Mouse (Mus musculus): ENCODE measurements around the gene Wee2. TPM values are rescaled to one million over a fixed set of nuclear protein-coding genes. Genes with fewer than 3 reads are reported as not detected.
A peak's percentile ranks its signal among the peaks of the same experiment; 100 is the strongest.

The Wee2 gene
- polyA plus RNA-seq, 1 experiment from 2014 or later = 0.14 TPM

- peaks cover 4% of the 10 kb centered on the region for H3K36me3 ChIP-seq (ENCODE audit: control insufficient read depth, insufficient read depth, low read length)
- no peak overlapping the region for H3K4me2 ChIP-seq (ENCODE audit: low read length)
- H3K9me3 ChIP-seq (ENCODE audit: control insufficient read depth, low read length) = no peaks in the 10 kb centered on the region
- no peak overlapping the region for H3K27ac ChIP-seq (replicated peaks; ENCODE audit: low read depth, low read length)
- DNase-seq (no peak), ATAC-seq (ENCODE audit: low FRiP score, low TSS enrichment) (no peak)
- H3K4me3 ChIP-seq (replicated peaks; ENCODE audit: low read depth, low read length) = no peak overlapping the region
- whole genome bisulfite sequencing = 97% methylated on average over 4 of the region's 4 CpGs
- no peak overlapping the region for H3K9ac ChIP-seq (replicated peaks; ENCODE audit: low read length)
- no peaks in the 10 kb centered on the region for H3K27me3 ChIP-seq (ENCODE audit: control insufficient read depth, insufficient read depth, low read length)
- no peaks in the 10 kb centered on the region for H3K4me1 ChIP-seq (ENCODE audit: control insufficient read depth, insufficient read depth, low read length)
Observed at GRCm38 (mm10) chr6:40418386-40418785, 20.5 kb upstream of the Wee2 start.

- no peak for DNase-seq
- no peaks in the 10 kb centered on the region for H3K4me1 ChIP-seq (ENCODE audit: control insufficient read depth, insufficient read depth, low read length)
- no peaks in the 10 kb centered on the region for H3K9me3 ChIP-seq (ENCODE audit: control insufficient read depth, low read length)
- no peak for ATAC-seq (ENCODE audit: low FRiP score, low TSS enrichment)
- no peaks in the 10 kb centered on the region for H3K27me3 ChIP-seq (ENCODE audit: control insufficient read depth, insufficient read depth, low read length)
- no peak overlapping the region for H3K4me2 ChIP-seq (ENCODE audit: low read length)
- H3K36me3 ChIP-seq (ENCODE audit: control insufficient read depth, insufficient read depth, low read length) = peaks cover 4% of the 10 kb centered on the region
- 97% methylated on average over 6 of the region's 6 CpGs for WGBS
- H3K4me3 ChIP-seq (replicated peaks; ENCODE audit: low read depth, low read length) = no peak overlapping the region
- no peak overlapping the region for H3K9ac ChIP-seq (replicated peaks; ENCODE audit: low read length)
- H3K27ac ChIP-seq (replicated peaks; ENCODE audit: low read depth, low read length) = no peak overlapping the region
Observed at GRCm38 (mm10) chr6:40421099-40421498, 17.8 kb upstream of the Wee2 start.

DNA sequence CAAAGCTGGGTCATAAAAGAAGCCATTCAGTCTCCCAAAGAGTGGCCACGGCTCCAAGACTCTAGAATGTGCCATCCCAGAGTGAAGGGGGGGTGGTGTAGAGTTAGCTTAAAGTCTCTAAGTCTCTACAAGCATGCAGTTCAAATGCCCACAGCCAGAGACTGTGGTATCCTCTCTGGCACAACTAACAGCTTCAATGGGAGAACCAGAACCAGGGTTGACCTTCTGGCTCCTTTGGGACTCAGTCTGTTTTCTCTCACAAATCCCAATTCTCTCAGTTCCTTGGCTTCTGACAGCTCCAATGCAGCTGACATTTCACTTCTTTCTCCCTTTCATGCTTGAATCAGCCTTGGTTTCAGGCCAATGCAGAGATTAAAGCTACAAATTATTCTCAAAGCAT lies 15.9 kb upstream of the Wee2 start:
- Histone ChIP-seq H3K4me3 (replicated peaks; ENCODE audit: low read depth, low read length) (no peak overlapping the region), H3K9me3 (ENCODE audit: control insufficient read depth, low read length) (no peaks in the 10 kb centered on the region), H3K27me3 (ENCODE audit: control insufficient read depth, insufficient read depth, low read length) (no peaks in the 10 kb centered on the region), H3K9ac (replicated peaks; ENCODE audit: low read length) (no peak overlapping the region), H3K4me1 (ENCODE audit: control insufficient read depth, insufficient read depth, low read length) (no peaks in the 10 kb centered on the region), H3K4me2 (ENCODE audit: low read length) (no peak overlapping the region), H3K36me3 (ENCODE audit: control insufficient read depth, insufficient read depth, low read length) (peaks cover 4% of the 10 kb centered on the region), H3K27ac (replicated peaks; ENCODE audit: low read depth, low read length) (no peak overlapping the region)
- 87% methylated on average over 1 of the region's 1 CpGs for WGBS
- ATAC-seq (ENCODE audit: low FRiP score, low TSS enrichment) (no peak), DNase-seq (no peak)

- Histone ChIP-seq H3K27ac (replicated peaks; ENCODE audit: low read depth, low read length) (no peak overlapping the region), H3K9ac (replicated peaks; ENCODE audit: low read length) (no peak overlapping the region), H3K4me1 (ENCODE audit: control insufficient read depth, insufficient read depth, low read length) (no peaks in the 10 kb centered on the region), H3K9me3 (ENCODE audit: control insufficient read depth, low read length) (no peaks in the 10 kb centered on the region), H3K4me2 (ENCODE audit: low read length) (no peak overlapping the region), H3K36me3 (ENCODE audit: control insufficient read depth, insufficient read depth, low read length) (peaks cover 4% of the 10 kb centered on the region), H3K27me3 (ENCODE audit: control insufficient read depth, insufficient read depth, low read length) (no peaks in the 10 kb centered on the region), H3K4me3 (replicated peaks; ENCODE audit: low read depth, low read length) (no peak overlapping the region)
- ATAC-seq (ENCODE audit: low FRiP score, low TSS enrichment) = no peak
- DNase-seq = peak; percentile 51
- WGBS = 67% methylated on average over 1 of the region's 1 CpGs
Observed at GRCm38 (mm10) chr6:40423774-40424173, 15.1 kb upstream of the Wee2 start.

- Histone ChIP-seq H3K27me3 (ENCODE audit: control insufficient read depth, insufficient read depth, low read length) (no peaks in the 10 kb centered on the region), H3K9ac (replicated peaks; ENCODE audit: low read length) (no peak overlapping the region), H3K4me2 (ENCODE audit: low read length) (no peak overlapping the region), H3K36me3 (ENCODE audit: control insufficient read depth, insufficient read depth, low read length) (no peaks in the 10 kb centered on the region; the same call in 1 of the 2 replicates), H3K4me1 (ENCODE audit: control insufficient read depth, insufficient read depth, low read length) (0 out of 2 replicates have a peak, but pooled peaks cover 3% of the 10 kb centered on the region), H3K27ac (replicated peaks; ENCODE audit: low read depth, low read length) (no peak overlapping the region), H3K4me3 (replicated peaks; ENCODE audit: low read depth, low read length) (no peak overlapping the region), H3K9me3 (ENCODE audit: control insufficient read depth, low read length) (no peaks in the 10 kb centered on the region)
- ATAC-seq (ENCODE audit: low FRiP score, low TSS enrichment) (no peak), DNase-seq (no peak)
- WGBS = 92% methylated on average over 7 of the region's 7 CpGs
Observed at GRCm38 (mm10) chr6:40427441-40427840, 11.4 kb upstream of the Wee2 start.

DNA sequence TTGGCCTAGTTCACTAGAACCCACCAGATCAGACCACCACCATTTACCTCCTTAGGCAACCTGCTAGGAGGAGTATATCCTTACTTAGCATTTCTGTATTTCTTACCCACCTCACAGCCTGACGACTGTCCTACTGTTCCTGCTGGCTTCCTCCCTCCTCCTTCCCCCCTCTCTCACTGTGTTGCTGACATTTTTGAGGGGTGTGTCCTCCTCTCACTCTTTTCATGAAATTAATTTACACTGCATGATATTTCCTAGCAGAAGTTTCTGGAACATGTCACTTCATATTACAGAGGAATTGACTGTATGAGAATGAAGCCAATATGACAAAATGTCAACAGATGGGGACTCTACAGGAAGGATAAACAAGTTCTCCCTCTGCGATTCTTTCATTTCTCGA lies 10.2 kb upstream of the Wee2 start:
- H3K9me3 ChIP-seq (ENCODE audit: control insufficient read depth, low read length) = no peaks in the 10 kb centered on the region
- no peaks in the 10 kb centered on the region for H3K36me3 ChIP-seq (ENCODE audit: control insufficient read depth, insufficient read depth, low read length)
- H3K4me2 ChIP-seq (ENCODE audit: low read length) = no peak overlapping the region
- no peak overlapping the region for H3K27ac ChIP-seq (replicated peaks; ENCODE audit: low read depth, low read length)
- H3K4me1 ChIP-seq (ENCODE audit: control insufficient read depth, insufficient read depth, low read length) = 0 out of 2 replicates have a peak, but pooled peaks cover 3% of the 10 kb centered on the region
- 72% methylated on average over 3 of the region's 3 CpGs for WGBS
- ATAC-seq (ENCODE audit: low FRiP score, low TSS enrichment) (no peak), DNase-seq (no peak)
- no peak overlapping the region for H3K4me3 ChIP-seq (replicated peaks; ENCODE audit: low read depth, low read length)
- no peak overlapping the region for H3K9ac ChIP-seq (replicated peaks; ENCODE audit: low read length)
- H3K27me3 ChIP-seq (ENCODE audit: control insufficient read depth, insufficient read depth, low read length) = no peaks in the 10 kb centered on the region

DNA sequence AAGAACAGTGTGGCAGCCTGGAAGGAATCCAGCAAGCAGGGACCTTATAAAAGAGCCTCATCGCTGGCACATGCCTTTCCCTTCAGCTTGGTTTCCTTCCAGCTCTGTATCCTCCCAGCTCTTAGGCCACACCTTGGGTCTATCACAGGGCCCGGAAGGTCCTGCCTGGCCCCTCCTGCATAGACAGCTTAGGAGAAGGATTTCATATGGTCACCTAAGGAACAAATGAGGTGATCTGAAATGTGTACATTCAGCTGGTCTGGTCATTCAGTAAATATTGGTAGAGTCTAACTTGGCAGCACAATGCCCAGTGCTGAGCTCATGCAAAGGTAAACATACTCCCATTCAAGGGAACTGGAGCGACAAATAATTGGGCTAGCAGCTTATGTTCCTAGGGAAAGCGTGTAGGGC lies 9.4 kb upstream of the Wee2 start:
- ATAC-seq (ENCODE audit: low FRiP score, low TSS enrichment) = no peak
- DNase-seq = no peak
- H3K36me3 ChIP-seq (ENCODE audit: control insufficient read depth, insufficient read depth, low read length) = no peaks in the 10 kb centered on the region
- no peaks in the 10 kb centered on the region for H3K9me3 ChIP-seq (ENCODE audit: control insufficient read depth, low read length)
- WGBS = 77% methylated on average over 4 of the region's 4 CpGs
- H3K4me3 ChIP-seq (replicated peaks; ENCODE audit: low read depth, low read length) = no peak overlapping the region
- no peak overlapping the region for H3K9ac ChIP-seq (replicated peaks; ENCODE audit: low read length)
- no peaks in the 10 kb centered on the region for H3K27me3 ChIP-seq (ENCODE audit: control insufficient read depth, insufficient read depth, low read length)
- H3K4me1 ChIP-seq (ENCODE audit: control insufficient read depth, insufficient read depth, low read length) = peaks cover 9% of the 10 kb centered on the region
- no peak overlapping the region for H3K4me2 ChIP-seq (ENCODE audit: low read length)
- no peak overlapping the region for H3K27ac ChIP-seq (replicated peaks; ENCODE audit: low read depth, low read length)

DNA sequence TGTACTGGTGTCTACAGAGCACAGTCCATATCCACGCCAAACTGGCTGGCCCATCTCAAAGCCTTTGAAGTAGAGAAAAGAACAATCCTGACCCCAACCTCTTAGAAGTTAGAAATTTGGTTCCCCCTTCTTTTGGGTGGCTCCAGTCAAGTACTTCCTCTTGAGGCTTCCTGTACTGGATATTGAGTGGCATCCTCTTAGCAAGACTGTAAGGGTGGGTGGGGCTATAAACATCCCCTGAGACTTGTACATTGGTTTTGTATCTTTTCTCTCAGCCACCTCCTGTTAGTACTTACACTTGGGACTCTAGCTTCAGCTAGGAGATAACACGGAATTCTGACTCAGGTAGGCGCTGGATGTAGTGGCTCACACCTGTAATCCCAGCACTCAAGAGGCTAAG lies 8.6 kb upstream of the Wee2 start:
- Histone ChIP-seq H3K9me3 (ENCODE audit: control insufficient read depth, low read length) (no peaks in the 10 kb centered on the region), H3K4me1 (ENCODE audit: control insufficient read depth, insufficient read depth, low read length) (peaks cover 11% of the 10 kb centered on the region), H3K9ac (replicated peaks; ENCODE audit: low read length) (no peak overlapping the region), H3K36me3 (ENCODE audit: control insufficient read depth, insufficient read depth, low read length) (no peaks in the 10 kb centered on the region), H3K27ac (replicated peaks; ENCODE audit: low read depth, low read length) (no peak overlapping the region), H3K4me3 (replicated peaks; ENCODE audit: low read depth, low read length) (no peak overlapping the region), H3K27me3 (ENCODE audit: control insufficient read depth, insufficient read depth, low read length) (no peaks in the 10 kb centered on the region), H3K4me2 (ENCODE audit: low read length) (no peak overlapping the region)
- ATAC-seq (ENCODE audit: low FRiP score, low TSS enrichment) (no peak), DNase-seq (no peak)
- WGBS = 90% methylated on average over 3 of the region's 3 CpGs

- Histone ChIP-seq H3K9ac (replicated peaks; ENCODE audit: low read length) (no peak overlapping the region), H3K4me3 (replicated peaks; ENCODE audit: low read depth, low read length) (no peak overlapping the region), H3K27ac (replicated peaks; ENCODE audit: low read depth, low read length) (no peak overlapping the region), H3K4me1 (ENCODE audit: control insufficient read depth, insufficient read depth, low read length) (peaks cover 11% of the 10 kb centered on the region), H3K36me3 (ENCODE audit: control insufficient read depth, insufficient read depth, low read length) (no peaks in the 10 kb centered on the region), H3K4me2 (ENCODE audit: low read length) (no peak overlapping the region), H3K9me3 (ENCODE audit: control insufficient read depth, low read length) (no peaks in the 10 kb centered on the region), H3K27me3 (ENCODE audit: control insufficient read depth, insufficient read depth, low read length) (no peaks in the 10 kb centered on the region)
- 79% methylated on average over 3 of the region's 3 CpGs for WGBS
- no peak for ATAC-seq (ENCODE audit: low FRiP score, low TSS enrichment)
- no peak for DNase-seq
Observed at GRCm38 (mm10) chr6:40430878-40431277, 8.0 kb upstream of the Wee2 start.

Data from midbrain, embryonic 14.5 days (tissue).